Mouse (Mus musculus) cortical plate, adult 2 months (tissue): ENCODE measurements around the gene Rcn1.

Experiments used
- CTCF ChIP-seq: fragments of 200-500 bp; IDR thresholded peaks from 2 replicates; pipeline ENCODE4 v1.5.1; 2011; ENCODE audit warnings: mild to moderate bottlenecking, control low read depth, low read length; ENCODE audit not compliant: insufficient read depth; ENCODE audit errors: extremely low read depth
- POLR2A ChIP-seq: fragments of 200-500 bp; IDR thresholded peaks from 2 replicates; pipeline ENCODE4 v1.6.1; 2011; ENCODE audit warnings: mild to moderate bottlenecking, low read length, control low read depth; ENCODE audit not compliant: insufficient read depth; ENCODE audit errors: extremely low read depth

GRCm38 (mm10) chr2:105389007-105389890, 9.9 kb downstream of the Rcn1 start:
- TF ChIP-seq CTCF (no peak), POLR2A (no peak)
